In the genomic region with DNA sequence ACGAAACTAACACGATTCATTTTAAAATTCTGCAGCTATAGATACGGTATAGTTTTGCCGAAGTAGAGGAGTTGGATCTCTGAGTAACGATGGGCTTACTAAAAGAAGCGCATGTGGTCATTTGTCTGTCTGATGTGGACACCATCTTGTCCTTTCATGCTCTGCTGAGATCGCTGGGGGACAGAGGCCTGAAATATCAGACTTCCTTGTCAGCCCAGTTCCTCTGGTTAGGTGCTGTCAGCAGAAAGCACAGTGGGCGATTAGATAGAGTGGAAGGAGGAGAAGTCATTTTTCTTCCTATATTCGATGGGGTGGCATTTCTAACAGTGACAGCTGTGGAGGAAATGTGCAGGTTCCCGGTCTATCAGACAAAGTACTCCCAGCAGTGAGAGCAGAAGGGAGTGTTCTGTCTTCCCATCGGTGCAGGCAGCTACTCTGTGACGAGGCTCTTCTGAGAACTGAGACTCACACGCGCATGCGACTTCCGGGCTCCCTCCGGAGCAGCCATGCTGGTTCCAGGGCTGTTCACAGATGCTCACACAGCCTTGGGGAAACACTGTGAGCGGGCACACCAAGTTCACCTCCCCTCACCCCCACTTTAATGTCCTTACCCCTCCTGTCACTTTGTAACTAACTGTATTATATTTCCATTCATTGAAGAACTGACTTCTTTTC, we compare ENCODE assay signal across 10 mouse cellular contexts.
DNase-seq lines count a peak whose midpoint lies in the region; ATAC-seq and TF ChIP-seq lines count a peak whose summit lies in the region.
"Had no signal": no experiment of that assay in that cellular context is flagged by ENCODE, and none has a peak within 500 bp of the region (broad histone marks: within the 10 kb centered on the region; RNA-seq: fewer than 3 reads in every experiment).

No protein-coding gene starts in this region.

- no peak overlapping the region for H3K9ac ChIP-seq in hindbrain, embryonic 11.5 days (ENCODE audit: low read depth, low read length)
- H3K9ac ChIP-seq: liver, postnatal 0 days had no signal

- no peak overlapping the region for H3K4me3 ChIP-seq in hindbrain, embryonic 11.5 days (ENCODE audit: low read depth, low read length)
- no peak overlapping the region for H3K4me3 ChIP-seq in midbrain, embryonic 10.5 days
- H3K4me3 ChIP-seq in kidney, adult 2 months (ENCODE audit: insufficient read depth, low read depth, low read length): no peak overlapping the region
- H3K4me3 ChIP-seq: myocyte had no signal

- H3K9me3 ChIP-seq in hindbrain, embryonic 11.5 days (ENCODE audit: control insufficient read depth, low read length): no peaks in the 10 kb centered on the region
- no peaks in the 10 kb centered on the region for H3K9me3 ChIP-seq in midbrain, embryonic 10.5 days (replicated peaks)

- no peaks in the 10 kb centered on the region for H3K4me1 ChIP-seq in hindbrain, embryonic 11.5 days (replicated peaks; ENCODE audit: control insufficient read depth, insufficient read depth, low read length)
- no peaks in the 10 kb centered on the region for H3K4me1 ChIP-seq in midbrain, embryonic 10.5 days
- H3K4me1 ChIP-seq in kidney, adult 2 months (ENCODE audit: control insufficient read depth, insufficient read depth, low read length): no peaks in the 10 kb centered on the region

- 60% methylated on average over 18 of the region's 18 CpGs for WGBS in hindbrain, embryonic 11.5 days
- 80% methylated on average over 18 of the region's 18 CpGs for WGBS in midbrain, embryonic 10.5 days
- WGBS in kidney, adult 2 months: 61% methylated on average over 18 of the region's 18 CpGs

- no peaks in the 10 kb centered on the region for H3K27me3 ChIP-seq in hindbrain, embryonic 11.5 days (ENCODE audit: control insufficient read depth, insufficient read depth, low read length)
- no peaks in the 10 kb centered on the region for H3K27me3 ChIP-seq in midbrain, embryonic 10.5 days (ENCODE audit: low read depth, poor library complexity, severe bottlenecking)
- no peaks in the 10 kb centered on the region; the same call in 1 of the 2 replicates for H3K27me3 ChIP-seq in kidney, adult 2 months (replicated peaks; ENCODE audit: control insufficient read depth, insufficient read depth, low read length)

- TF ChIP-seq CTCF in kidney, adult 2 months (conservative IDR thresholded peaks at IDR 0.05; ENCODE audit: insufficient read depth, insufficient read length, low read depth, low read length): no peak

- no peak overlapping the region for H3K4me2 ChIP-seq in hindbrain, embryonic 11.5 days (replicated peaks; ENCODE audit: low read depth, low read length)

- ATAC-seq in hindbrain, embryonic 11.5 days (ENCODE audit: low FRiP score): peak; percentile 82
- ATAC-seq: liver, postnatal 0 days had no signal

- H3K27ac ChIP-seq in hindbrain, embryonic 11.5 days (ENCODE audit: low read depth, low read length): peak overlapping the region; percentile 59
- H3K27ac ChIP-seq in midbrain, embryonic 10.5 days (replicated peaks): peak overlapping the region; percentile 23; the same call in 1 of the 2 replicates
- H3K27ac ChIP-seq in kidney, adult 2 months (ENCODE audit: insufficient read depth, low read depth, low read length): no peak overlapping the region

- H3K36me3 ChIP-seq in hindbrain, embryonic 11.5 days (ENCODE audit: control insufficient read depth, insufficient read depth, low read length): no peaks in the 10 kb centered on the region
- H3K36me3 ChIP-seq in midbrain, embryonic 10.5 days: no peaks in the 10 kb centered on the region
- H3K36me3 ChIP-seq in kidney, adult 2 months (ENCODE audit: control insufficient read depth, insufficient read depth, low read length): no peaks in the 10 kb centered on the region

- TF ChIP-seq POLR2A in kidney, adult 2 months (IDR thresholded peaks at IDR 0.05; ENCODE audit: low read depth, low read length): no peak

- DNase-seq in layer of hippocampus, adult 11-12 months (ENCODE audit: low spot score): peak; percentile 11
- DNase-seq in layer of hippocampus, adult 9-10 months (ENCODE audit: low spot score): no peak
- DNase-seq in hindbrain, embryonic 11.5 days (ENCODE audit: low spot score): peak; percentile 40
- no peak for DNase-seq in midbrain, embryonic 10.5 days (ENCODE audit: low spot score)
- DNase-seq in right cerebral cortex, adult 2 months (ENCODE audit: low spot score in 2 of 2): peak; percentile 3 to 5
- no peak for DNase-seq in kidney, adult 2 months
- DNase-seq in kidney, adult 9 months: no peak
- DNase-seq in gastrocnemius, adult 8-10 months (ENCODE audit: low spot score in 2 of 2): no peak
- DNase-seq: liver, postnatal 0 days had no signal

Comparison
In these comparisons a context has a peak if more than half of its experiments do, and no peak if none do; other contexts are left out.
1. DNase-seq: peak in layer of hippocampus, adult 11-12 months (single experiment), hindbrain, embryonic 11.5 days (single experiment) and right cerebral cortex, adult 2 months (2 of 2); none in layer of hippocampus, adult 9-10 months (single experiment), midbrain, embryonic 10.5 days (single experiment), kidney, adult 2 months (single experiment), kidney, adult 9 months (single experiment) and gastrocnemius, adult 8-10 months (0 of 2).